Mouse (Mus musculus): ENCODE results near the gene Ugt1a8.
"Not testable (repeated sequence)": the region's sequence is repeated elsewhere in the genome, so short reads cannot be mapped to it uniquely, and the experiment has no call there.

The Ugt1a8 gene

GRCm38 (mm10) chr1:88109027-88109557 is 21.5 kb downstream of the Ugt1a8 start:
- not testable (repeated sequence) for DNase-seq (ENCODE audit: low read depth, low spot score)

GRCm38 (mm10) chr1:88109604-88110003 is 22.0 kb downstream of the Ugt1a8 start:
- DNase-seq (ENCODE audit: low read depth, low spot score), result not testable (repeated sequence)

- not testable (repeated sequence) for DNase-seq (ENCODE audit: low read depth, low spot score)
Observed at GRCm38 (mm10) chr1:88112769-88113168, 25.2 kb downstream of the Ugt1a8 start.

GRCm38 (mm10) chr1:88120550-88120949 is 32.9 kb downstream of the Ugt1a8 start:
- DNase-seq (ENCODE audit: low read depth, low spot score), result not testable (repeated sequence)

- not testable (repeated sequence) for DNase-seq (ENCODE audit: low read depth, low spot score)
Observed at GRCm38 (mm10) chr1:88121521-88121920, 33.9 kb downstream of the Ugt1a8 start.

- DNase-seq (ENCODE audit: low read depth, low spot score), result not testable (repeated sequence)
Observed at GRCm38 (mm10) chr1:88125827-88126360, 38.3 kb downstream of the Ugt1a8 start.

GRCm38 (mm10) chr1:88129091-88129490 is 41.5 kb downstream of the Ugt1a8 start:
- DNase-seq (ENCODE audit: low read depth, low spot score), result not testable (repeated sequence)

- DNase-seq (ENCODE audit: low read depth, low spot score), result not testable (repeated sequence)
Observed at GRCm38 (mm10) chr1:88130223-88130622, 42.6 kb downstream of the Ugt1a8 start.

GRCm38 (mm10) chr1:88133908-88134456 is 46.4 kb downstream of the Ugt1a8 start:
- DNase-seq (ENCODE audit: low read depth, low spot score), result no peak

GRCm38 (mm10) chr1:88134457-88135011 is 46.9 kb downstream of the Ugt1a8 start, which contains the start of gene Ugt1a6a:
TSS of gene Ugt1a6a (plus strand) at chr1:88134809.
- not testable (repeated sequence) for DNase-seq (ENCODE audit: low read depth, low spot score)

GRCm38 (mm10) chr1:88135229-88135904 is 47.8 kb downstream of the Ugt1a8 start:
- not testable (repeated sequence) for DNase-seq (ENCODE audit: low read depth, low spot score)

GRCm38 (mm10) chr1:88136646-88137045 is 49.0 kb downstream of the Ugt1a8 start:
- DNase-seq (ENCODE audit: low read depth, low spot score), result no peak

- DNase-seq (ENCODE audit: low read depth, low spot score), result no peak
Observed at GRCm38 (mm10) chr1:88137264-88137663, 49.7 kb downstream of the Ugt1a8 start.

GRCm38 (mm10) chr1:88138145-88138544 is 50.5 kb downstream of the Ugt1a8 start:
- DNase-seq (ENCODE audit: low read depth, low spot score), result no peak

- not testable (repeated sequence) for DNase-seq (ENCODE audit: low read depth, low spot score)
Observed at GRCm38 (mm10) chr1:88140492-88140891, 52.9 kb downstream of the Ugt1a8 start.

GRCm38 (mm10) chr1:88143966-88144675 is 56.5 kb downstream of the Ugt1a8 start:
- DNase-seq (ENCODE audit: low read depth, low spot score), result not testable (repeated sequence)

GRCm38 (mm10) chr1:88145278-88145677 is 57.7 kb downstream of the Ugt1a8 start:
- DNase-seq (ENCODE audit: low read depth, low spot score), result not testable (repeated sequence)

- not testable (repeated sequence) for DNase-seq (ENCODE audit: low read depth, low spot score)
Observed at GRCm38 (mm10) chr1:88150133-88150532, 62.5 kb downstream of the Ugt1a8 start.

GRCm38 (mm10) chr1:88158430-88158829 is 70.8 kb downstream of the Ugt1a8 start:
- DNase-seq (ENCODE audit: low read depth, low spot score), result no peak

- no peak for DNase-seq (ENCODE audit: low read depth, low spot score)
Observed at GRCm38 (mm10) chr1:88165711-88166110, 78.1 kb downstream of the Ugt1a8 start, which contains the start of gene Ugt1a5. TSS of gene Ugt1a5 (plus strand) at chr1:88166012.

GRCm38 (mm10) chr1:88172190-88172589 is 84.6 kb downstream of the Ugt1a8 start:
- not testable (repeated sequence) for DNase-seq (ENCODE audit: low read depth, low spot score)
